Mouse (Mus musculus) urinary bladder, adult 2 months (tissue): ENCODE data around the gene Pip4k2a. TPM values are rescaled to one million over a fixed set of nuclear protein-coding genes. Genes with fewer than 3 reads are reported as not detected.

Experiments
- DNase-seq: peaks from one replicate; pipeline ENCODE4 v3.0.0; 2022; ENCODE audit warnings: low spot score
- polyA plus RNA-seq: library from polyadenylated mRNA; depleted of rRNA; stranded (reverse); fragments of >200 nt; gene quantifications from 2 replicates; pipeline ENCODE4 v1.2.3, GENCODE M21; 2012

Gene Pip4k2a
- polyA plus RNA-seq, 1 experiment: 16.8 TPM

DNA sequence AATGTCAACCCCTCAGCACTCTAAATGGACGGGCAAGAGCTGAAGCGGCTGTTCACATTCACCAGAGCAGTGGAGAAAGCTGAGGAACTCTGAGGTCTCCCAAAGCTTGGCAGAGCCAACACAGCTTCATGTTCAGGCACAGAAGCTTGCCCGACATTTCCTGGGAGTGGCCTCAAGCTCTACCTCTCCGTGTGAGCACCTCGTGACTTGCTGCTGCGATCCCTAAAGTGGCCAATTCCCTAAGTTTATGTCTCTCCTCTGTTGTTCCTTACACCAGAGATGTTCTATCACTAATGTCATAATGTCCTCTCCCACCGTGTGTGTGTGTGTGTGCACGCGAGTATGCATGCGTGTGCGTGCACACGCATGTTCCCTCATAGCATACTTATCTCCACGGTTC is 42.3 kb downstream of the Pip4k2a start:
- no peak for DNase-seq

DNA sequence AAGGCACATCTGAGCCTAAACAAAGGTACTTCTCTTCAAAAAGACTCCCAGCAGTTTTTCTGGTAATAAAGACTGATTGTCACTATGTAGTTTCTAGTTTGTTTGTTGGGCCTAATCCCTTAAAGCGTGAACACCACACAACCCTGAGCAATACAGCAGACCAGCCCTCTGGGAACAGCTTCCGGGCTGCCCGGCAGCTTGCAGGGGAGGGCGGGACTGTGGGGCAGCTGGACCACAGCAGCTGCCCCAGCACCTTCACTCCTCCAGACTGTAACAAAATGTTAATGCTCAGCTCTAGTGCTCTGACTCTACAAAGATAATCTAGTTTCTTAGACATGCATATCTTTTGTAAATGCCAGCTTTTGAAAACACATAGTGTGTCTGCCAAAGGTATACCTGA is 42.9 kb downstream of the Pip4k2a start:
- no peak for DNase-seq

DNA sequence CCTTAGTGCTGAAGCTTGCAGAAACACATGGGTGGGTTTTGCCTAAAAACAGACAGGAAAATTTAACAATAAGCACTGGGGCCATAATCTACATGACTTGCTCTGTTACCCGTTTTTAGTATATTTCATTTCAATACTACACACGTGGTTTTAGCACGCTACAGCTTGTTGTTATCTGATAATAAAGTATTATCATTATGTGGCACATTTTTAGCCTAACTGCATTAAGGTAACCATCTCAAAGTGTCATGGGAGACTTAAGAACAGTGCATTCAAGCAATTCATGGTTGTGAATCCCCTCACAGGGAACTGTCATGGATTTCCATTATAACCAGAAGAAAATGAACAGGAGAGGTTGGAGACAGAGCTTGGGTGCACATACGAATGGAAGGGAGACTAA is 43.5 kb downstream of the Pip4k2a start:
- no peak for DNase-seq

DNA sequence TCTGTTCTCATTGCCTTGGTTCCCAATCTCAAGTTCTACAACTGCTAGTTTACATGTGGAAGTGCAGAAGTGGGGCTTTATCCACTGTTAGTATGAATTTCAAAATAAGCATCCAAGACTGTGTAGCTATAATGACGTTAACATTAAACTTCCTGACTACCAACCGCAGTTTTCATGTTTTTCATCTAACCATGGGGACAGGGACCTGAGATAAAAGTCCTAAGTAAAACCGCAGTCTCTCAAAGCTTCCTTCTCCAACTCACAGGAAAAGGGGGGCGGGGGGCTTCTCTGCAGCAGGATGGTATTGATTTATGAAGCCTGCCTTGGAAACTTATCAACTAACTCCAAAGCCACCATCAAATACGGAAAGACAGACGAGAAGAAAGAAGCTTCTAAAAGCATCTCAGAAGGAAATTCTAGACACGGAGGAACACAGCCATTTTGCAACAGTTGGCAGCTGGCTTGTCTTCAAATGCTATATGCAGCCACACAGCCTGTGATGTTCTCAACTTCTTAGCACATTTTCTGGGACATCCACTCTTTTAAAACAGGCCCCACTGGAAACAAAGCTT is 45.7 kb downstream of the Pip4k2a start:
- DNase-seq: no peak

DNA sequence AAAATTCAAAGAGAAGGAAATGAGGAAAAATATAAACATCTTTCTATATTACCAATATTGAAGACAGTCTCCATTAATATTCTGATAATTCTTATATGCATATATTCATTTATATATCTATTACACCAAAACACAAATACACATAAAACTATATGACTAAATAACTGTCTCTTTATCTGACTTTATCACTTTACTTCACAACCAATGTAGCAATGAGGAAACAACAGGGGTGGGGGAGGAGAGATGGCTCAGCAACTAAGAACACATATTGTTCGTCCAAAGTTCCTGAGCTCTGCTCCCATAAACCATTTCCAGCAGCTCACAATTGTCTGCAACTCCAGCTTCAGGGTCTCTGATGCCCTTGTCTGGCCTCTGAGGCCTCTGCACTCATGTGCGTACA is 47.2 kb downstream of the Pip4k2a start:
- DNase-seq: no peak

DNA sequence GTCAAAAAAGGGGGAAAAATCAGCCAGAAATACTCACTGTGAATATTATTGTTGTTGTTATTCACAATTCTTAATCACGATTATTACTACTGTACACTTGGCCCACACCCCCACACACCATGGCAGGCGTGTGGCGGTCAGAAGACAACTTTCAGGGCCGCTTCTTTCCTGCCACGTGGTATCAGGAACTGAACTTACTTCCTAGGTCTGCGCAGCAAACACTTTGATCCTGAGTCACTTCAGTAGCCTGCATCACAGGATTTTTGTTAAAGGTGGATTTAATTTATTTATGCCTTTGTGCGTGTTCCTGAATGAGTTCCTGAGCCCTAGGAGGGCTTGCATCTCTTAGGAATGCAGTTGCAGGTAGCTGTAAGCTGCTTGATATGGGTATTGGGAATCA is 49.2 kb downstream of the Pip4k2a start:
- no peak for DNase-seq

DNA sequence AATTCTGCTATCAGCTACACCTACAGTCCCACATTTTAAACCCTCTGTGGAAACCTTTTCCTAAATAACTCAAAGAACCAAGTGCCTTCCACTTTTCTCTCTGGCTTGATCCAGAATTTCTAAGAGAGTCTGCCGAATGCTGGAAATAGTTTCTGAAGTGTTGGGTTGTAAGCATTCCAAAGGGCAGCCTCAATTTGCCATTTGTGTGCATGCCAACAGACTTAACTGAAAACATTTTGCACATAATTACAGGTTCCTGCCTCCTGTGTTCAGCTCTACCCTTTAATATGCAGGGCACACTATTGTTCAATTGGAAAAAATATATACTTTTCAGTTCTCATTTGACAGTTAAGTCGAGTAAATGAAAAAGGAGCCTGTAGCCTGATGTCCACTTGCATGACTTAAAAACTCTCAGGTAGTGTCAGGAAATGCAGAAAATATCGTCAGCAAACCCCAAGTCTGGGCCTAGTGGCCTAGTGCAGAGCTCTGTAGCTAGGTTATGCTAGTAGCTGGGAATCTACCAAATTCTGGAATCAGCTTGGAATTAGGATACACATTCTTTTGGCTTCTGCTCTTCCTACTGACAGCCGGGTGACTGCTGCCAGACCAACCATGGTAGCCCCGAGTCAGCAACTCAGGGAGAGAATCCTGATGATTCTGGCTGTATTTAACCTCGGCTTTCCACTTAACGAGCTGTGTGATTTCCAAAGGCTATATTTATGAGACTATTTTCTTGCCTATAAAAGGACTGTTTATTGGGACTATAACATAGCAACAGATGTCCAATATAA is 50.1 kb downstream of the Pip4k2a start:
- DNase-seq: no peak

DNA sequence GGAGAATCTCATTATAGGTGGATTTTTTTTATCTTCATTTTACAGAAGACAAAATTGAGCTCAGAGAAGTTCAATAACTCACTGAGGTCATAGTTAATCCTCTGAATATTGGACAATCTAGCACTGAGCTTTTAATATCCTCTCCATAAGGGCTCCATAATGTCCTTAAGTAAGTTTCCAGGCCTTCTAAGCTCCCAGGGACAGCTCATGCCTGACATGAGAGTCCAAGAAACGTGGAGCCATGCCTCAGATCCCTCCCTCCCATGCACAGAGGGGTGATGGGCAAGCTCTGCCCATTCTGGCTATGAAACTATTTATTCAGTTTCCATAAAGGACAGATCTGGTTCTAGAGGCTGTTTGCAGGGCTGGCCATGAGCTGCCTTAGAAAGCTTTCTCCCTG is 52.5 kb downstream of the Pip4k2a start:
- no peak for DNase-seq

DNA sequence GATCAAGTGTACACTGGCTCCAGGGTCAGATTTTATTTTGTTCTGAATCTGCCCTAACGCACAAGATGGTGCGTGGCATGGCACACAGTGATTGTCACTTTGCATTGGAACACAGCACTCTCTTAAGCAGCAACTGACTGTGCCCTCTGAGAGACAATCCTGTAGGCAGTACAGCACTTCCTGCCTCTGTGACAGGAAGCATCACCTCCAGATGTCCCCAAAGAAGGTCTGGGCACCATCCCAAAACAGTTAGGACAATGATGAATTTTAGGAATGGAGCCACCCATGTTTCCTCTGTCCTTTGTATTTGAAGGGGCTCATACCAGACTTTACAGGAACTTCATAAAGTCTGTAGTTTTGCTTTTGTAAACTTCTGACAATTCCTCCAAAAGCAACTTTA is 54.0 kb downstream of the Pip4k2a start:
- DNase-seq: no peak

DNA sequence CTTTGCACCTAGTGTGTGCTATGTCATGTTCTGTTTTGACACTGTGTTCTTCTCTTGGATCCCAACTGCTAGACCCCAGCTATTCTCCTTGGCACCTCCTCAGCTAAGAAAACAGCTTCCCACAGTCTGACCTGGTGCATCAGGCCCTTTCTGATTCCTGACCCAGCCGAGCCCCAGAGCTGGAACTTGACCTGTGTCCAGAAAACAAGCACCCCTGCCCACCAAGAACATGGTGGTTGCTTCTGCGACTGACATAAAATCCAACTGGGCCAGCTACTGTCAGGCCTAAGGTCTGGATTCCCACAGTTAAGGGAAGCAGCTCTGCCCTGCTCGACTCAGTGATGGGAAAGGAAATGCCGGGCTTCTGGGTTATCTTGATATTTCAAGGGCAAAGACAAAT is 54.6 kb downstream of the Pip4k2a start:
- DNase-seq: no peak

DNA sequence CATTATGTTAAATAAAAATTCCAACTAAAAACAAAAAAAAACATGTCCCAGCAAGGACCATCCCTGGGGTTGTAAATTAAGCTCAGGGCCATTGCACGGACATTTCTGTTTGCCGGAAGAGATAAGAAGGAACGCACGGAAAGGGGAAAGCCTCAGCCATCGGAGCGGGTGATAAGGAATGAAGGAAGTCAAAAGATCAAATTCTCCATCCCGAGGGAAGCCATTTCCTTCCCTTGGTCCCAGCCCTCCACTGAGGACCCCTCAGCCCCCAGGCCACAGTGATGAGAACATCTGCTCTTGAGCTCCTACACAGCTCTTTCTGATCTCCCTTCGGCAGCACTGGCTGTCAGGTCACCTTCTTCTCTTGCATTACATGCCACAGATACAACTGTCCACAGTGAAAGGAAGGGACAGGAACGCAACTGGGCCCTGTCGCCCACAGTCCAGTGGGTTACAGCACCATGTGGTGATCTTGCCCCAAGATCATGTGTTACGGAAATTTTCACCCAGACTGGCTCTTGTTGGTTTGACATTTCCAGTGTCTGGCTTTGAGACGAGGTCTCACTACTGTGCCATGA is 57.1 kb downstream of the Pip4k2a start:
- no peak for DNase-seq

DNA sequence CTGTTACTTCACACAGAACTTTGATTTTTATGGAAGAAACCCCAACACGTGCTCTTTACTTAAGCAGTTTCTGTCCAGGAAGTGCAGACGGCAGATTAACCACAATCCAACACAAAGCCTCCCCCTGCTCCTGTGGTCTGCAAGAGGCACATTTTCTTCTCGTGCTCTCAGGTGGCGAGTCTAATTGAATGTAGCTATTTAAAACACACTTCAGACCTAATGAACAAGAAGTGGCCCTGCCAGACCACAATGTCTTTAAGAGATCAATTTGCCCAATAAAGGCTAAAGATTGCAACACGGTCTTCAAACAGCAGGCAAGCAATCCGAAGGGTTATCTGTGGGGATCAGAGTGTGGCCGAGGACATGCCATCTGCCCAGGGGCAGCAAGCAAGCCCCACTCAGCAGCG is 59.0 kb downstream of the Pip4k2a start:
- no peak for DNase-seq

DNA sequence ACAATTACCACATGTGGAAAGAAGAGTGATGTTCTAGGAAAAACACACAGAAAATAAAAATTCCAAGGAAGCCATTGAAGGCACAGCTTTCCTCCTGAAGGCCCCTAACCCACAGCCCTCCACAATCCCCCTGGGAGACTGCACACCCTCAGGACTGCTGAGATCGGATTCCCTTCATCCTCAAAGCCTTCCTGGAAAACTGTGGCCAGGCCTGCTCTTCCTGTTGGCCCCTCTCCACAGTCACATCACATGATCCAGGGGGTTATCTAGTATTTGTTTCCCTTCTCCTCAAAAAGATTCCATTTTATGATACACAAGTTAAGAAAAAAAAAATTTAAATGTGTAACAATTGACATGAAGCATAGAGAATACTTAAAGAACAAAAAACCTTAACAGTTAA is 59.7 kb downstream of the Pip4k2a start:
- DNase-seq: no peak

DNA sequence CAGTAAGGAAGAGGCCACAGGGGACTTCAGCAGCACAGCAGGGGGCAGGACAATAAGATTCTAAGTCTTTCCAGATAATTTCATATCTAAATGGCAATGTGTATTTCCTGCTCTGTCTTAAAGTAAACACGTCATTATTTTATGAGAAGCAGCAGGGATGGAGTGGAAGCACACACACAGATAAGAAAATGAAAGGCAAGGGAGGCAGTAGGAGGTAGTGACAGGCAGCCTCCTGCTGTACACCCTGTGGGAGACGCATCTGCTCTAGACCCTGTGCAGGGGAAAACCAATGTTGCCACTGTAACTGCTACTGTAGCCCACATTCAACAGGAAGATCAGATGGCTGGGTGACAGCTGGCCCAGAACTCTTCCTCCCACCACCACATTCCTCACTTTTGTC is 60.3 kb downstream of the Pip4k2a start:
- no peak for DNase-seq

DNA sequence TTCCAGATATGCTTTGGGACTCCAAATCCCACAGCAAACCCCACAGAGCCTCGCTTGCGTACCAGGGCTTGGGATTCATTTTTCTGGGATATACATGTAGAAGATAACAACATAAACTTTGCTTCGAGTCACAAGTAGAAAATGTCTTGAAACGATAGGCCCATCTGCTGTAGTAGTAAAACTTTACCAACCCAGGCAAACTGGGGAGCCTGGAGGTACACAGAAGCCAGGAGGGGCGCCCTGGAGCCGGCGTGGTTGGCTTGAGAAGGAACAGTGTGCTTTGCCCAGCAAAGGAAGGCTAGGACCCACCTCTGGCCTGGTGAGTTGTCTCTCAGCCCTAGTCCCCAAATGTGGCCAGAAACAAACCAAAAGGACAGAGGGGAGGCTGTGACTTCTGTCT is 61.5 kb downstream of the Pip4k2a start:
- DNase-seq: no peak

DNA sequence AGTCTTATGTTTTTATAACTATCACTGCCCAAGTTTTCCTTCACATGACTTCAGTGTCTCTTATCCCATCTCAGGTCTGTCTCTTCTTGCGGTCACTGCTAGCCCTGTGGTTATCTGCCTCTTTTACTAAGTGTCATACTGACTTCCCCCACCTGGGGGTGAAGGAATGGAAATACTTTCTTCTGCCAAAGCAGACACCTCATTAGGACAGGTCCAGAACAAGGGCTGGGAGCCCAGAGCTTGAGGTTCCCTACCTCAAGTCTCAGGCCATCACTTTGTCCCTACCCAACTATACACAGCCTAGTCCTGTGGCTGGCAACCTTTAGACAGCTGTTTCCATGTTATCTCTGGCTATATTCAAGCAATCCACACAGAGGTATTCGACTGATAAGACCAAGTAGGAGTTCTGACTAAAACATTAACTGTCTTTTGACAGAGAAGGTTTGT is 62.3 kb downstream of the Pip4k2a start:
- DNase-seq: no peak

DNA sequence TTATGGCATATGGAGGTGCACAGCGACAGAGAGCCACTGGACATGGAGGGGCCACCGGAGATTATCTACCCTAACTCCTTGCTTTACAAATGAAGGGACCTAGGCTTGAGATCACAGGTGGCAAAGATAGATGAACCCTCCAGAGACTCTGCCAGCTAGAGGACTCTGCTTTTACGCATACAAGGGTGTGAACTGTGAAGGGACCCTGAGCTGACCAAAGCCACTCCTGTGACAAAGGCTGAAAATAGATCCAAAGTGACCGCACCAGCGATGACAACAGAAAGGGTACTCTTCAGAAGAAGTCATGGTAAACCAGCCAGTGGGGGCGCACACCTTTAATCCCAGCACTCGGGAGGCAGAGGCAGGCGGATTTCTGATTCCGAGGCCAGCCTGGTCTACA is 63.8 kb downstream of the Pip4k2a start:
- no peak for DNase-seq

DNA sequence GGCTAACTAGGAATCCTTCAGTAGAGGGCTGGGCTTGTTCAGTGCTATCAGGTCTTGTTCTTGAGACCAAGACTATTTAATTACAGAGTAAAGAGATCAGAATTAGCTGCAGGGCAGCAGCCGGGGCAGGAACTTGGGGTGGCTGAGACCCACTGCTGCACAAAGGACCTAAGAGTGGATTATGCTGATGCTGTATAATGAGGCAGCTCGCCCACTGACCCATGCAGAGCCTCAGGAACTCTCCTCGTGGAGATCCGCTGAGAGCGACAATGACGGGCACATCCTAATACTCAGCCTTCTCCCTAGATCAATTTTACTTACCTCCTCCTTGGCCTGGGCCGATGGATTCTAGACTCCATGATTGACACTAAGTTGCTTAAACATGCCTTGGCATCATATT is 64.5 kb downstream of the Pip4k2a start:
- no peak for DNase-seq

DNA sequence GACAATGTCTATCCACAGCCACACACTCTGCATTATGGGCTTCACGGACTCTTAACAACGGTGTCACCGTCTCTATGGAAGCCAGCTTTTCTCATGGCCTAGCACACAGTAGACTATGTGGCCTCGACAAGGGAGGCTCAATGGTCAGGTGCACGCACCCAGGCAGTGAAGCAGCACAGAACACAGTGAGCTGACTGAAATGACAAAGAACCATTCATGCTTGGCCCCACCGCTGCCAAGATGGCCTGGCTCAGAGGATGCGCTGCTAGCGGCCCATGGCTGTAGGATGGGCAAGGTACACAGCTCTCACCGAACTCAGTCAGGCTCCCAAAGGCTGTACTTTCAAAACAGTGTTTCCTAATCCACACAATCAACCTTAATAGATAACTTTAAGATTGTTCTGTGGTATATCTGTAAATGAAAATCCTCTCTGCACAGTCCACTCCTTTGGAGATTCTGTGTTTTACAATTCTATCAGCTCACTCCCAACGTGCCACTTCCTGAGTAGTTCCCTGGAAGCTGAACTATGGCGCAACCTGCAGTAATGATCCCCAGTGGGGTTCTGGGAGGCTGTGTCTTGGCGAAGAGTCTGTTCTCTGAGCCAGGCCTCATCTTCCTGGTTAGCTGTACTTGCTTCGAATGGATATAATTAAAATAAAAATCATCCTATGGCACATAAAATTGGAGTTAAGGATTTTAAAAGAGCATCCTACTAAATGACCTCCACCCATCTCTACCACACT is 67.4 kb downstream of the Pip4k2a start:
- no peak for DNase-seq

DNA sequence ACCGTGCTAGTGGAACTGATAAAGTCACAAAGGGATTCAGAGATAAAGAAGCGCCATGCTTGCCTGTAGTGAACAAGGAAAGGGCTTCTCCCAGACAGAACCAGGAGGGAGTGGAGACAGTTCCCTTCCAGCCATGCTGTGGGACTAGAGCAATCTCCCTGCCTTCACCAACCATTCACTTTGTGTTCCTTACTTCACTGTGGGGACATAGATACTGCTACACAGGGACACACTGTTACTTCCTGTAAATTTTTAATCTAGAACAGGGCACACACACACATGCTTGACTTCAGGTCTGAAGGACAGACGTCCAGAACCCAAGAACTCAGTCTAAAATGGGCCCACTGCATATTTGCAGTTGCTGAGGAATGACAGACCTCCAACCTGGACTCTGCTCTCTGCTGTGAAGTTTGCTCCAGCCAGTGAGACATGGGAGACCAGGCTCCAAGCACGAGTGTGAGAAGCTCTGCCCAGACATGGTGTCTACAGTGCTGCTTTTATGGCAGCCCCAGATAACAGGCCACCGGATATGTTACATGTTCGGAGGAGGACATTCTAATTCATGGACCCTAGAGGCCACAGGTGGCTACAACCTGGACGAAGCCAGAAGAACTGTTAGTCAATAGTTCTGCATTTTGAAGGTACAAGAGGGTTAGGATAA is 69.2 kb downstream of the Pip4k2a start:
- DNase-seq: no peak

DNA sequence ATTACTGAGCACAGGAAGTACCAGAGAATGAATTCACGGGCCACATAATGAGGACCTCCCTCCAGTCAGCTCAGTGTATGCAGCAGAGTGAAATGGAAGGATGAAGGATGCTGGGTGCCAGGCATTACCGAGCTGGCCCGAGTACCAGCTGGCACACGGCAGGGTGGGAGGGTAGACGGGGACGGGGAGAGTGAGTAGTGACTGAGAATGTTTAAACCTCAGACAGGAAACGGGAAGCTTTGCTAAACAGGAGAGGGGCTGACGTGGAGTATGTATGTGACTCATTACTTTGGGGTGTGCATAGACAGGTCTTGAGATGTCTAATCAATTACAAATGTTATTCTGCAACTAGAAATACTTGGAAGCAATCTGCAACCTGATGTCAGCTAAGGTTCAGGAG is 69.7 kb downstream of the Pip4k2a start:
- DNase-seq: no peak
